Mouse (Mus musculus) limb, embryonic 10.5 days (tissue): ENCODE results near the gene Enpp7. TPM values are rescaled to one million over a fixed set of nuclear protein-coding genes. Genes with fewer than 3 reads are reported as not detected.

Source experiments
- DNase-seq: peaks from one replicate; pipeline ENCODE4 v3.0.0-alpha.2; 2017; ENCODE audit warnings: low spot score
- H3K27ac ChIP-seq: fragments of 300-500 bp; sonication (generic); 2 replicates; pipeline ENCODE4 v1.5.1; 2016; ENCODE audit warnings: mild to moderate bottlenecking
- H3K27me3 ChIP-seq: fragments of 300-500 bp; sonication (generic); 2 replicates; pipeline ENCODE4 v1.6.1; 2016; ENCODE audit warnings: low read depth, mild to moderate bottlenecking; ENCODE audit not compliant: poor library complexity, severe bottlenecking
- H3K36me3 ChIP-seq: fragments of 300-500 bp; sonication (generic); 2 replicates; pipeline ENCODE4 v1.6.1; 2016; ENCODE audit warnings: mild to moderate bottlenecking, moderate library complexity
- H3K4me1 ChIP-seq: fragments of 300-500 bp; sonication (generic); 2 replicates; pipeline ENCODE4 v1.6.1; 2016
- H3K4me3 ChIP-seq: fragments of 300-500 bp; sonication (generic); 2 replicates; pipeline ENCODE4 v1.5.1; 2016; ENCODE audit warnings: mild to moderate bottlenecking, moderate library complexity
- H3K9me3 ChIP-seq: fragments of 300-500 bp; sonication (generic); replicated peaks from 2 replicates; pipeline ENCODE4 v1.6.1; 2016; ENCODE audit warnings: mild to moderate bottlenecking
- WGBS: fragments of 180-500 bp; shearing (Covaris S2); methylation state at CpG from one replicate; pipeline ENCODE4 v1.1.7; 2016; 5-methylcytosine and 5-hydroxymethylcytosine counted together
- polyA plus RNA-seq: library from polyadenylated mRNA; unstranded; fragments of >200 nt; fragmentation: Nextera tagmentation; extraction: Ambion mirVana; gene quantifications from 2 replicates; pipeline ENCODE4 v1.2.1, GENCODE M21; 2016

Enpp7 gene
- polyA plus RNA-seq, 1 experiment from 2014 or later, result not detected

- no peak for DNase-seq
- Histone ChIP-seq H3K9me3 (no peaks in the 10 kb centered on the region), H3K27me3 (peaks cover 3% of the 10 kb centered on the region; the same call in 1 of the 2 replicates), H3K4me1 (peaks cover 62% of the 10 kb centered on the region), H3K27ac (no peak overlapping the region), H3K4me3 (peak overlapping the region; percentile 98; the same call in 1 of the 2 replicates), H3K36me3 (peaks cover 75% of the 10 kb centered on the region)
- WGBS, result 85% methylated on average over 12 of the region's 12 CpGs
Observed at GRCm38 (mm10) chr11:119026203-119026602, 38.2 kb downstream of the Enpp7 start.

- H3K4me1 ChIP-seq, result peaks cover 61% of the 10 kb centered on the region
- DNase-seq, result peak; percentile 89
- H3K4me3 ChIP-seq, result peak overlapping the region; percentile 42
- H3K27me3 ChIP-seq, result peaks cover 60% of the 10 kb centered on the region
- H3K27ac ChIP-seq, result peak overlapping the region; percentile 30; the same call in 1 of the 2 replicates
- H3K9me3 ChIP-seq, result no peaks in the 10 kb centered on the region
- WGBS, result under 1% methylated on average over 26 of the region's 26 CpGs
- H3K36me3 ChIP-seq, result peaks cover 37% of the 10 kb centered on the region
Observed at GRCm38 (mm10) chr11:119033874-119034558, 46.0 kb downstream of the Enpp7 start.

- DNase-seq, result peak; percentile 48
Observed at GRCm38 (mm10) chr11:119034635-119035034, 46.6 kb downstream of the Enpp7 start.

GRCm38 (mm10) chr11:119035094-119035685, 47.2 kb downstream of the Enpp7 start:
- DNase-seq, result peak; percentile 53
- Histone ChIP-seq H3K36me3 (peaks cover 30% of the 10 kb centered on the region), H3K9me3 (no peaks in the 10 kb centered on the region), H3K27me3 (peaks cover 70% of the 10 kb centered on the region), H3K27ac (peak overlapping the region; percentile 20; the same call in 1 of the 2 replicates), H3K4me3 (peak overlapping the region; percentile 28), H3K4me1 (peaks cover 68% of the 10 kb centered on the region)
- 1% methylated on average over 21 of the region's 21 CpGs for WGBS

More at GRCm38 (mm10) chr11:119034635-119035034, 46.6 kb downstream of the Enpp7 start:
- Histone ChIP-seq H3K4me1 (peaks cover 62% of the 10 kb centered on the region), H3K27ac (peak overlapping the region; percentile 20; the same call in 1 of the 2 replicates), H3K27me3 (peaks cover 67% of the 10 kb centered on the region), H3K9me3 (no peaks in the 10 kb centered on the region), H3K36me3 (peaks cover 35% of the 10 kb centered on the region), H3K4me3 (peak overlapping the region; percentile 42)
- 2% methylated on average over 19 of the region's 19 CpGs for WGBS

GRCm38 (mm10) chr11:119035686-119036165, 47.7 kb downstream of the Enpp7 start:
- Histone ChIP-seq H3K4me1 (peaks cover 72% of the 10 kb centered on the region), H3K4me3 (peak overlapping the region; percentile 28), H3K27ac (no peak overlapping the region), H3K9me3 (no peaks in the 10 kb centered on the region), H3K27me3 (peaks cover 70% of the 10 kb centered on the region), H3K36me3 (peaks cover 24% of the 10 kb centered on the region)
- DNase-seq, result peak; percentile 69
- WGBS, result under 1% methylated on average over 21 of the region's 21 CpGs

GRCm38 (mm10) chr11:119036447-119036846, 48.5 kb downstream of the Enpp7 start:
- Histone ChIP-seq H3K36me3 (peaks cover 19% of the 10 kb centered on the region), H3K4me1 (peaks cover 77% of the 10 kb centered on the region), H3K9me3 (no peaks in the 10 kb centered on the region), H3K27me3 (peaks cover 73% of the 10 kb centered on the region), H3K4me3 (peak overlapping the region; percentile 73), H3K27ac (no peak overlapping the region)
- under 1% methylated on average over 15 of the region's 15 CpGs for WGBS
- peak; percentile 54 for DNase-seq

GRCm38 (mm10) chr11:119036934-119037779, 49.2 kb downstream of the Enpp7 start:
- Histone ChIP-seq H3K27ac (peak overlapping the region; percentile 72), H3K4me3 (peak overlapping the region; percentile 73), H3K36me3 (peaks cover 14% of the 10 kb centered on the region), H3K27me3 (peaks cover 80% of the 10 kb centered on the region), H3K9me3 (no peaks in the 10 kb centered on the region), H3K4me1 (peaks cover 84% of the 10 kb centered on the region)
- peak; percentile 75 for DNase-seq
- under 1% methylated on average over 57 of the region's 57 CpGs for WGBS

- 1% methylated on average over 18 of the region's 18 CpGs for WGBS
- peaks cover 92% of the 10 kb centered on the region for H3K4me1 ChIP-seq
- peaks cover 11% of the 10 kb centered on the region for H3K36me3 ChIP-seq
- peak overlapping the region; percentile 73 for H3K4me3 ChIP-seq
- H3K27ac ChIP-seq, result peak overlapping the region; percentile 72
- H3K27me3 ChIP-seq, result peaks cover 87% of the 10 kb centered on the region
- H3K9me3 ChIP-seq, result no peaks in the 10 kb centered on the region
- DNase-seq, result peak; percentile 50
Observed at GRCm38 (mm10) chr11:119037780-119038401, 49.9 kb downstream of the Enpp7 start.

- DNase-seq, result peak; percentile 43
- H3K27me3 ChIP-seq, result peaks cover 88% of the 10 kb centered on the region
- H3K9me3 ChIP-seq, result no peaks in the 10 kb centered on the region
- peaks cover 11% of the 10 kb centered on the region for H3K36me3 ChIP-seq
- peak overlapping the region; percentile 92 for H3K27ac ChIP-seq
- peak overlapping the region; percentile 73 for H3K4me3 ChIP-seq
- WGBS, result 14% methylated on average over 22 of the region's 22 CpGs
- H3K4me1 ChIP-seq, result peaks cover 97% of the 10 kb centered on the region
Observed at GRCm38 (mm10) chr11:119038744-119039484, 50.9 kb downstream of the Enpp7 start.

GRCm38 (mm10) chr11:119039732-119040512, 51.9 kb downstream of the Enpp7 start:
- peaks cover 97% of the 10 kb centered on the region for H3K4me1 ChIP-seq
- H3K9me3 ChIP-seq, result no peaks in the 10 kb centered on the region
- H3K4me3 ChIP-seq, result peak overlapping the region; percentile 73
- H3K27ac ChIP-seq, result peak overlapping the region; percentile 92
- peaks cover 88% of the 10 kb centered on the region for H3K27me3 ChIP-seq
- DNase-seq, result peak; percentile 44
- H3K36me3 ChIP-seq, result peaks cover 11% of the 10 kb centered on the region
- 1% methylated on average over 21 of the region's 21 CpGs for WGBS
